Mouse (Mus musculus): ENCODE measurements around the gene Szt2. TPM values are rescaled to one million over a fixed set of nuclear protein-coding genes. Genes with fewer than 3 reads are reported as not detected.

Szt2 gene
- total and polyA plus RNA-seq, 3 experiments, result 3.2 to 18.9 (median 7.4) TPM

GRCm38 (mm10) chr4:118367551-118367950 lies 41.5 kb downstream of the Szt2 start:
- H3K4me3 ChIP-seq (replicated peaks in 1 of 3; ENCODE audit: low read depth in 2 of 3, low read length in 2 of 3, poor library complexity in 1 of 3), result no peak overlapping the region
- no peak for DNase-seq (ENCODE audit: extremely low read depth)
- H3K4me1 ChIP-seq (ENCODE audit: control insufficient read depth in 1 of 2, insufficient read depth in 2 of 2), result no peaks in the 10 kb centered on the region
- peaks cover 82 to 97% of the 10 kb centered on the region in 2 experiments for H3K36me3 ChIP-seq (replicated peaks in 1 of 2; ENCODE audit: control insufficient read depth in 1 of 2, insufficient read depth in 1 of 2, low read length in 1 of 2)
- H3K9ac ChIP-seq (ENCODE audit: insufficient read depth, low read depth), result no peak overlapping the region
- in situ Hi-C loops (cut with MboI; ENCODE audit: low pct_ligation_motif_present, low pct_unique_long_range_greater_than_20kb, low sequenced_read_pairs), result no loop called here
- no peaks in the 10 kb centered on the region for H3K27me3 ChIP-seq (replicated peaks)
- H3K79me2 ChIP-seq (replicated peaks; ENCODE audit: control insufficient read depth, extremely low read depth, insufficient read depth, poor library complexity, severe bottlenecking), result no peaks in the 10 kb centered on the region
- TF ChIP-seq CHD2 (IDR thresholded peaks at IDR 0.05; ENCODE audit: low read length) (no peak), TCF12 (IDR thresholded peaks at IDR 0.05; ENCODE audit: low read depth, low read length) (no peak), NRF1 (IDR thresholded peaks at IDR 0.05; ENCODE audit: low read depth, low read length) (no peak)
- no peak overlapping the region for H3K4me2 ChIP-seq (ENCODE audit: insufficient read depth, low read depth, poor library complexity, severe bottlenecking)
- dilution Hi-C loops (cut with MboI; ENCODE audit: extremely low pct_ligation_motif_present, extremely low pct_unique_long_range_greater_than_20kb, low sequenced_read_pairs), result no loop called here
- H3K9me3 ChIP-seq (replicated peaks; ENCODE audit: low read length), result no peaks in the 10 kb centered on the region
- no peak overlapping the region for H3K27ac ChIP-seq (ENCODE audit: insufficient read depth, low read depth)

GRCm38 (mm10) chr4:118365991-118366390 lies 43.1 kb downstream of the Szt2 start:
- H3K27ac ChIP-seq (ENCODE audit: insufficient read depth, low read depth), result no peak overlapping the region
- TF ChIP-seq ETS1 (conservative IDR thresholded peaks at IDR 0.05; ENCODE audit: low read depth, low read length) (no peak), HCFC1 (IDR thresholded peaks at IDR 0.05; ENCODE audit: low read depth, low read length) (no peak), KAT2A (IDR thresholded peaks at IDR 0.05; ENCODE audit: insufficient replicate concordance, low read length) (no peak), CTCF (conservative IDR thresholded peaks at IDR 0.05 in 1 of 2, IDR thresholded peaks at IDR 0.05 in 1 of 2; ENCODE audit: low read depth in 2 of 2, low read length in 2 of 2) (no peak), MAZ (IDR thresholded peaks at IDR 0.05; ENCODE audit: low read depth, low read length) (no peak), RAD21 (IDR thresholded peaks at IDR 0.05; ENCODE audit: low read depth, low read length) (no peak), TCF12 (IDR thresholded peaks at IDR 0.05; ENCODE audit: low read depth, low read length) (no peak), ELF1 (IDR thresholded peaks at IDR 0.05; ENCODE audit: low read depth, low read length) (no peak), SIN3A (IDR thresholded peaks at IDR 0.05; ENCODE audit: low read length) (no peak), USF2 (conservative IDR thresholded peaks at IDR 0.05; ENCODE audit: low read depth, low read length) (no peak), E2F4 (IDR thresholded peaks at IDR 0.05; ENCODE audit: insufficient replicate concordance, low read depth, low read length) (no peak), USF1 (IDR thresholded peaks at IDR 0.05; ENCODE audit: low read depth, low read length) (no peak), CHD1 (IDR thresholded peaks at IDR 0.05; ENCODE audit: low read depth, low read length) (no peak), RCOR1 (conservative IDR thresholded peaks at IDR 0.05; ENCODE audit: low read depth, low read length) (no peak)
- no peak overlapping the region for H3K9ac ChIP-seq (ENCODE audit: insufficient read depth, low read depth)
- no peak for DNase-seq (ENCODE audit: extremely low read depth)
- dilution Hi-C loops (cut with MboI; ENCODE audit: extremely low pct_ligation_motif_present, extremely low pct_unique_long_range_greater_than_20kb, low sequenced_read_pairs), result no loop called here
- in situ Hi-C loops (cut with MboI; ENCODE audit: low pct_ligation_motif_present, low pct_unique_long_range_greater_than_20kb, low sequenced_read_pairs), result no loop called here
- no peaks in the 10 kb centered on the region for H3K9me3 ChIP-seq (replicated peaks; ENCODE audit: low read length)
- peaks cover 75 to 96% of the 10 kb centered on the region in 2 experiments for H3K36me3 ChIP-seq (replicated peaks in 1 of 2; ENCODE audit: control insufficient read depth in 1 of 2, insufficient read depth in 1 of 2, low read length in 1 of 2)
- H3K4me2 ChIP-seq (ENCODE audit: insufficient read depth, low read depth, poor library complexity, severe bottlenecking), result no peak overlapping the region
- H3K4me1 ChIP-seq (ENCODE audit: control insufficient read depth in 1 of 2, insufficient read depth in 2 of 2), result peaks cover 0 to under 1% of the 10 kb centered on the region in 2 experiments; a peak in 1 of 4 replicates
- no peaks in the 10 kb centered on the region for H3K79me2 ChIP-seq (replicated peaks; ENCODE audit: control insufficient read depth, extremely low read depth, insufficient read depth, poor library complexity, severe bottlenecking)
- no peaks in the 10 kb centered on the region for H3K27me3 ChIP-seq (replicated peaks)
- no peak overlapping the region for H3K4me3 ChIP-seq (replicated peaks in 1 of 3; ENCODE audit: low read depth in 2 of 3, low read length in 2 of 3, poor library complexity in 1 of 3)
